ENCODE assay signal across 11 mouse cellular contexts in the genomic region with DNA sequence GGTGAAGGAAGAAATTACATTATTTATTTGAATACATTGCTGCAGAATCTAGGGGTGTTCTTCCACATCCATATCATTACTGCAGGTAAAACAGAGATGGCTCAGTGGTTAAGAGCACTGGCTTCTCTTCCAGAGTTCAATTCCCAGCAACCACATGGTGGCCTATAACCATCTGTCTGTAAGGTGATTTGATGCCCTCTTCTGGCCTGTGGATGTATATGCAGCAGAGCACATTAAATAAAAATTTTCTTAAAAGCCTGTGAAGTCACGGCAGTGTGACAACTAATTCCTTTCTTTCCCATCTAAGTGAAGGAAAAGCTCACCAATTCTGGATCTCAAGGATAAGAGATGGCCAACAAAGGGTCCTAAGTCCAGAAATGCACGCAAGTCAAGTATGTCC. TPM values are rescaled to one million over a fixed set of nuclear protein-coding genes. Genes with fewer than 3 reads are reported as not detected.
DNase-seq lines count a peak whose midpoint lies in the region; ATAC-seq and TF ChIP-seq lines count a peak whose summit lies in the region.
"Had no signal": no experiment of that assay in that cellular context is flagged by ENCODE, and none has a peak within 500 bp of the region (broad histone marks: within the 10 kb centered on the region; RNA-seq: fewer than 3 reads in every experiment).

No protein-coding gene starts in this region.

- no peak overlapping the region for H3K9ac ChIP-seq in neural tube, embryonic 11.5 days (ENCODE audit: low read length)
- H3K9ac ChIP-seq in neural tube, embryonic 15.5 days (replicated peaks) = no peak overlapping the region
- no peak overlapping the region for H3K9ac ChIP-seq in heart, embryonic 12.5 days
- H3K9ac ChIP-seq: hindbrain, embryonic 15.5 days had no signal

- no peak for ATAC-seq in neural tube, embryonic 11.5 days (ENCODE audit: insufficient read depth, low FRiP score, low TSS enrichment)
- no peak for ATAC-seq in neural tube, embryonic 15.5 days (ENCODE audit: low FRiP score)
- no peak for ATAC-seq in inflammation-experienced regulatory T-cells, adult 6 months
- ATAC-seq in heart, embryonic 12.5 days (ENCODE audit: insufficient number of reproducible peaks, low FRiP score) = no peak

- no peak overlapping the region for H3K27ac ChIP-seq in gastrocnemius, adult 2 months
- H3K27ac ChIP-seq in neural tube, embryonic 11.5 days (ENCODE audit: low read depth, low read length) = no peak overlapping the region
- H3K27ac ChIP-seq in neural tube, embryonic 15.5 days (replicated peaks) = no peak overlapping the region
- no peak overlapping the region for H3K27ac ChIP-seq in heart, embryonic 12.5 days (ENCODE audit: poor library complexity, severe bottlenecking)
- H3K27ac ChIP-seq: hindbrain, embryonic 15.5 days had no signal

- H3K9me3 ChIP-seq in neural tube, embryonic 11.5 days (ENCODE audit: control insufficient read depth, low read length) = no peaks in the 10 kb centered on the region
- no peaks in the 10 kb centered on the region for H3K9me3 ChIP-seq in neural tube, embryonic 15.5 days (replicated peaks)
- H3K9me3 ChIP-seq in heart, embryonic 12.5 days (replicated peaks) = no peaks in the 10 kb centered on the region
- H3K9me3 ChIP-seq: hindbrain, embryonic 15.5 days had no signal

- H3K27me3 ChIP-seq in neural tube, embryonic 11.5 days (ENCODE audit: control insufficient read depth, insufficient read depth, low read length) = no peaks in the 10 kb centered on the region
- no peaks in the 10 kb centered on the region for H3K27me3 ChIP-seq in neural tube, embryonic 15.5 days (replicated peaks)
- H3K27me3 ChIP-seq in heart, embryonic 12.5 days (replicated peaks) = peaks cover 21% of the 10 kb centered on the region
- H3K27me3 ChIP-seq: hindbrain, embryonic 15.5 days had no signal

- no peak overlapping the region for H3K4me3 ChIP-seq in gastrocnemius, adult 2 months
- H3K4me3 ChIP-seq in neural tube, embryonic 11.5 days (ENCODE audit: low read depth, low read length) = no peak overlapping the region
- no peak overlapping the region for H3K4me3 ChIP-seq in neural tube, embryonic 15.5 days (replicated peaks)
- H3K4me3 ChIP-seq in heart, embryonic 12.5 days = no peak overlapping the region
- H3K4me3 ChIP-seq: erythroblast, embryonic 14.5 days; hindbrain, embryonic 15.5 days had no signal

- H3K4me2 ChIP-seq in neural tube, embryonic 11.5 days (ENCODE audit: low read depth) = no peak overlapping the region
- no peak overlapping the region for H3K4me2 ChIP-seq in neural tube, embryonic 15.5 days
- no peak overlapping the region for H3K4me2 ChIP-seq in heart, embryonic 12.5 days
- H3K4me2 ChIP-seq: hindbrain, embryonic 15.5 days had no signal

- WGBS in neural tube, embryonic 11.5 days = 52% methylated on average over 2 of the region's 2 CpGs
- 34% methylated on average over 2 of the region's 2 CpGs for WGBS in neural tube, embryonic 15.5 days
- 55% methylated on average over 2 of the region's 2 CpGs for WGBS in heart, embryonic 12.5 days

- TF ChIP-seq CTCF in gastrocnemius, adult 2 months (IDR thresholded peaks at IDR 0.05) = peak; percentile 50; the same call in 1 of the 2 replicates

- no peak for DNase-seq in gastrocnemius, adult 2 months
- DNase-seq in gastrocnemius, postnatal 36 days = no peak
- DNase-seq in neural tube, embryonic 11.5 days (ENCODE audit: low spot score) = peak; percentile 60
- DNase-seq in cerebellum, adult 9-11 months = peak; percentile 56
- peak; percentile 73 for DNase-seq in retina, embryonic 14.5 days (ENCODE audit: low spot score)

- H3K4me1 ChIP-seq in neural tube, embryonic 11.5 days (ENCODE audit: control insufficient read depth, insufficient read depth, low read length) = no peaks in the 10 kb centered on the region
- H3K4me1 ChIP-seq in neural tube, embryonic 15.5 days = peaks cover 19% of the 10 kb centered on the region
- no peaks in the 10 kb centered on the region for H3K4me1 ChIP-seq in heart, embryonic 12.5 days (replicated peaks)

- H3K36me3 ChIP-seq in neural tube, embryonic 11.5 days (ENCODE audit: control insufficient read depth, insufficient read depth, low read length) = peaks cover under 1% of the 10 kb centered on the region; the same call in 1 of the 2 replicates
- H3K36me3 ChIP-seq in neural tube, embryonic 15.5 days = peaks cover 14% of the 10 kb centered on the region; the same call in 1 of the 2 replicates
- H3K36me3 ChIP-seq in heart, embryonic 12.5 days = peaks cover 26% of the 10 kb centered on the region

- intact Hi-C loops in gastrocnemius, adult 2 months (cut with DNase I) = no loop called here
- intact Hi-C loops in gastrocnemius, postnatal 36 days (cut with DNase I) = no loop called here

RNA-seq across cellular contexts. Expression of gene Ythdf1, which starts 18.7 kb away (rescaled TPM):
- total RNA-seq in gastrocnemius, adult 2 months (2021) = 10 to 100 TPM; 41.9 to 42.1 TPM
- total RNA-seq in gastrocnemius, postnatal 36 days (2021) = 10 to 100 TPM; 33.5 to 37.3 TPM
- polyA plus RNA-seq in neural tube, embryonic 11.5 days (2014; fragmentation: Nextera tagmentation; extraction: Ambion mirVana) = 75.7 and 77.9 TPM in 2 replicates
- 48.2 and 50.0 TPM in 2 replicates for polyA plus RNA-seq in neural tube, embryonic 15.5 days (2015; fragmentation: Nextera tagmentation; extraction: Ambion mirVana)
- polyA plus RNA-seq in inflammation-experienced regulatory T-cells, adult 6 months (2017; shearing (Covaris generic)) = 10 to 100 TPM in 2 of 3 experiments, 1 to 10 TPM in 1; 8.7 to 13.0 (median 10.2) TPM
- 44.9 and 47.0 TPM in 2 replicates for polyA plus RNA-seq in heart, embryonic 12.5 days (2016; fragmentation: Nextera tagmentation; extraction: Ambion mirVana)

RNA-seq across cellular contexts. Expression of gene Birc7, which starts 26.7 kb away (rescaled TPM):
- not detected for total RNA-seq in gastrocnemius, adult 2 months (2021)
- total RNA-seq in gastrocnemius, postnatal 36 days (2021) = not detected
- 0.25 and 0.46 TPM in 2 replicates for polyA plus RNA-seq in neural tube, embryonic 11.5 days (2014; fragmentation: Nextera tagmentation; extraction: Ambion mirVana)
- polyA plus RNA-seq in neural tube, embryonic 15.5 days (2015; fragmentation: Nextera tagmentation; extraction: Ambion mirVana) = 0.20 TPM in 1 of 2 replicates, not detected in the other
- not detected for polyA plus RNA-seq in inflammation-experienced regulatory T-cells, adult 6 months (2017; shearing (Covaris generic))
- 0.32 and 0.46 TPM in 2 replicates for polyA plus RNA-seq in heart, embryonic 12.5 days (2016; fragmentation: Nextera tagmentation; extraction: Ambion mirVana)
- polyA plus RNA-seq: erythroblast, embryonic 14.5 days; lung, embryonic 16.5 days had no signal

RNA-seq across cellular contexts. Expression of gene Nkain4, which starts 52.4 kb away (rescaled TPM):
- total RNA-seq in gastrocnemius, adult 2 months (2021) = under 1 TPM in 1 of 2 experiments, not detected in 1; 0.78 TPM
- total RNA-seq in gastrocnemius, postnatal 36 days (2021) = not detected
- polyA plus RNA-seq in neural tube, embryonic 11.5 days (2014; fragmentation: Nextera tagmentation; extraction: Ambion mirVana) = 65.1 and 73.6 TPM in 2 replicates
- polyA plus RNA-seq in neural tube, embryonic 15.5 days (2015; fragmentation: Nextera tagmentation; extraction: Ambion mirVana) = 89.0 and 91.1 TPM in 2 replicates
- polyA plus RNA-seq in inflammation-experienced regulatory T-cells, adult 6 months (2017; shearing (Covaris generic)) = not detected
- 36.1 and 37.1 TPM in 2 replicates for polyA plus RNA-seq in heart, embryonic 12.5 days (2016; fragmentation: Nextera tagmentation; extraction: Ambion mirVana)
- polyA plus RNA-seq: erythroblast, embryonic 14.5 days had no signal

Comparison
In these comparisons a context has a peak if more than half of its experiments do, and no peak if none do; other contexts are left out.
1. DNase-seq: peak in neural tube, embryonic 11.5 days (single experiment), cerebellum, adult 9-11 months (single experiment) and retina, embryonic 14.5 days (single experiment); none in gastrocnemius, adult 2 months (single experiment) and gastrocnemius, postnatal 36 days (0 of 2).
2. RNA of gene Nkain4, which starts 52.4 kb away (polyA plus RNA-seq): 89.0 to 91.1 TPM in neural tube, embryonic 15.5 days, 65.1 to 73.6 TPM in neural tube, embryonic 11.5 days and 36.1 to 37.1 TPM in heart, embryonic 12.5 days; not detected in inflammation-experienced regulatory T-cells, adult 6 months; every median in the first group is over 10 times any median in the second.